Mouse (Mus musculus): ENCODE data around the gene Mboat2. TPM values are rescaled to one million over a fixed set of nuclear protein-coding genes. Genes with fewer than 3 reads are reported as not detected.

Gene Mboat2
- polyA plus RNA-seq, 1 experiment from 2014 or later, result 34.4 TPM

DNA sequence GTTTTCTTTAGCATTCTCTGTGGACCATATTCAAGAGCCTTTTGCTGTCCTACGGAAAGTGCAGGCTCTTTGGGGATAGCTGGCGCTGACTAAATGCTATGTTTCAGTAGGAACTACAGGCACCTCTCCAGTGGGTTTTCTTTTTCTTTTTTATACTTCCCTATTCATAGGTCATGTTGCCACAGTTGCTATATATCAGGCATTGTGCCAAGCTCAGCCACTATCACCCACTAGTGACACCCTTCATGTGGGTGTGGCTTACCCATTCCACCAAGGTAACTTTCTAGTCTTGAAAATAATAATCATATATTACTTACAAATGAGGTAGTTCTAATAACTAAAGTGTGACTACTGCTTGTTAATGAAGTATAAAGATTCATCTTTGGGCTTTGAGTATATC lies 59.5 kb downstream of the Mboat2 start:
- 88% methylated on average over 2 of the region's 2 CpGs for WGBS
- H3K4me3 ChIP-seq (ENCODE audit: control insufficient read depth in 1 of 2, insufficient read depth in 1 of 2, low read depth in 1 of 2, low read length in 2 of 2), result no peak overlapping the region
- 0 out of 4 replicates have a peak overlapping the region, but pooled peaks of 1 of the 2 experiments have one; percentile 19 for H3K27ac ChIP-seq (replicated peaks in 1 of 2; ENCODE audit: control insufficient read depth in 1 of 2, insufficient read depth in 1 of 2, low read depth in 2 of 2, low read length in 2 of 2)
- H3K27me3 ChIP-seq (ENCODE audit: control insufficient read depth, insufficient read depth, low read length), result no peaks in the 10 kb centered on the region
- no peak overlapping the region for H3K4me2 ChIP-seq (ENCODE audit: low read length)
- no peak overlapping the region for H3K9ac ChIP-seq (ENCODE audit: low read length)
- no peak for ATAC-seq (ENCODE audit: insufficient number of reproducible peaks, insufficient read depth, low FRiP score, low read depth)
- H3K9me3 ChIP-seq (ENCODE audit: control insufficient read depth, low read length), result no peaks in the 10 kb centered on the region
- peaks cover 16 to 37% of the 10 kb centered on the region in 2 experiments for H3K4me1 ChIP-seq (ENCODE audit: control insufficient read depth in 2 of 2, insufficient read depth in 2 of 2, low read length in 2 of 2)
- H3K36me3 ChIP-seq (ENCODE audit: control insufficient read depth, insufficient read depth, low read length), result peaks cover 11% of the 10 kb centered on the region; the same call in 1 of the 2 replicates

DNA sequence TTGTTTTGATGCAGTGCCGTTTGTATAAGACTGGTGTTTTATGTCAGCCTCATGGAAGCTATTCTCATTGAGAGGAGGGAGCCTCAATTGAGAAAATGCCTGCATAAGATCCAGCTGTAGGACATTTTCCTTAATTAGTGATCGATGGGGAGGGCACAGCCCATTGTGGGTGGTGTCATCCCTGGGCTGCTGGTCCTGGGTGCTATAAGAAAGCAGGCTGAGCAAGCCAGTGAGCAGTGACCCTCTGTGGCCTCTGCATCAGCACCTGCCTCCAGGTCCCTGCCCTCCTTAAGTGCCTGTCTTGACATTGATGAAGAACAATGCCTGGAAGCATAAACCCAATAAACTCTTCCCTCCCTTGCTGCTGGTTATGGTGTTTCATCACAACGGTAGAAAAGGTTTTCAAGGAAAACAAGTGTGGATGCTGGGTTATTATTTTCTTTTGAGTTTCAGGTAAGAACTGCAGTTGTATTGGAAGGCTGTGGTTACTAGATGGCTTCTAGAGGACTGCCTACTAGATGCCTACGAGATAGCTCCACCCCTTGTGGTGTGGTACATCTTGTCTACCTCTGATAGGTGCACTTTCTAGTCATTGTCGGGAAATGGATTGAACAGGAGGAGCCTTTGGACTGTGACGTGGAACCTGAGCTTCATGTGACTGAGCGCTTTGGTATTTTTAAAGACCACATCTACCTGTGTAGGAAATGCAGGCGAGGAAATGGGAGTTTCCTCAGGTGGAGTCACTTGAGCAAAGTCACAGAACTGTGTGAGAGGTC lies 60.2 kb downstream of the Mboat2 start:
- H3K4me2 ChIP-seq (ENCODE audit: low read length), result no peak overlapping the region
- no peaks in the 10 kb centered on the region for H3K27me3 ChIP-seq (ENCODE audit: control insufficient read depth, insufficient read depth, low read length)
- H3K9ac ChIP-seq (ENCODE audit: low read length), result no peak overlapping the region
- ATAC-seq (ENCODE audit: insufficient number of reproducible peaks, insufficient read depth, low FRiP score, low read depth), result no peak
- peaks cover 21 to 44% of the 10 kb centered on the region in 2 experiments for H3K4me1 ChIP-seq (ENCODE audit: control insufficient read depth in 2 of 2, insufficient read depth in 2 of 2, low read length in 2 of 2)
- no peak overlapping the region for H3K27ac ChIP-seq (replicated peaks in 1 of 2; ENCODE audit: control insufficient read depth in 1 of 2, insufficient read depth in 1 of 2, low read depth in 2 of 2, low read length in 2 of 2)
- no peaks in the 10 kb centered on the region for H3K9me3 ChIP-seq (ENCODE audit: control insufficient read depth, low read length)
- WGBS, result 89% methylated on average over 8 of the region's 8 CpGs
- H3K4me3 ChIP-seq (ENCODE audit: control insufficient read depth in 1 of 2, insufficient read depth in 1 of 2, low read depth in 1 of 2, low read length in 2 of 2), result no peak overlapping the region
- H3K36me3 ChIP-seq (ENCODE audit: control insufficient read depth, insufficient read depth, low read length), result peaks cover 9% of the 10 kb centered on the region; the same call in 1 of the 2 replicates

DNA sequence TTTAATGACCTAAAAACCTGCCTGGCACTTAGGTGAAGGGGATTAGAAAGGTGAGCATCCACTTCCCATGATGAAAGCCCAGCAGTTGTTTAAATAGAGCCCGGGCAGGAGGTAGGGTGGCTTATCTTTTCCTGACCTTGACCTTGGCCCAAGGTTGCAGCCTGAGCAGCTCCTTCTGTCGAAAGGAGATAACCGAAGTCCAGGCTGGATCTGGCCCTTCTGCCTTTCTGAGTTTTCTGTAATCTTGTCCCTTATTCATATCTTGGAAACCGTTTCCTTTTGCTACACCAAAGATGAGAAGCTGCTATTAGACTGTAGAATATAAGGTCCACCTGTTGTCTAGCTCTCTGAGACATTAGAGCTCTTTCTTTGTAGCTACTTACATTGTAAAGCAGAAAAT lies 61.9 kb downstream of the Mboat2 start:
- no peak overlapping the region for H3K4me3 ChIP-seq (ENCODE audit: control insufficient read depth in 1 of 2, insufficient read depth in 1 of 2, low read depth in 1 of 2, low read length in 2 of 2)
- H3K9me3 ChIP-seq (ENCODE audit: control insufficient read depth, low read length), result no peaks in the 10 kb centered on the region
- WGBS, result 13% methylated on average over 4 of the region's 4 CpGs
- peaks cover 21 to 45% of the 10 kb centered on the region in 2 experiments for H3K4me1 ChIP-seq (ENCODE audit: control insufficient read depth in 2 of 2, insufficient read depth in 2 of 2, low read length in 2 of 2)
- H3K36me3 ChIP-seq (ENCODE audit: control insufficient read depth, insufficient read depth, low read length), result peaks cover 18% of the 10 kb centered on the region; the same call in 1 of the 2 replicates
- no peak overlapping the region for H3K4me2 ChIP-seq (ENCODE audit: low read length)
- no peak overlapping the region for H3K27ac ChIP-seq (replicated peaks in 1 of 2; ENCODE audit: control insufficient read depth in 1 of 2, insufficient read depth in 1 of 2, low read depth in 2 of 2, low read length in 2 of 2)
- H3K9ac ChIP-seq (ENCODE audit: low read length), result no peak overlapping the region
- no peak for ATAC-seq (ENCODE audit: insufficient number of reproducible peaks, insufficient read depth, low FRiP score, low read depth)
- no peaks in the 10 kb centered on the region for H3K27me3 ChIP-seq (ENCODE audit: control insufficient read depth, insufficient read depth, low read length)

DNA sequence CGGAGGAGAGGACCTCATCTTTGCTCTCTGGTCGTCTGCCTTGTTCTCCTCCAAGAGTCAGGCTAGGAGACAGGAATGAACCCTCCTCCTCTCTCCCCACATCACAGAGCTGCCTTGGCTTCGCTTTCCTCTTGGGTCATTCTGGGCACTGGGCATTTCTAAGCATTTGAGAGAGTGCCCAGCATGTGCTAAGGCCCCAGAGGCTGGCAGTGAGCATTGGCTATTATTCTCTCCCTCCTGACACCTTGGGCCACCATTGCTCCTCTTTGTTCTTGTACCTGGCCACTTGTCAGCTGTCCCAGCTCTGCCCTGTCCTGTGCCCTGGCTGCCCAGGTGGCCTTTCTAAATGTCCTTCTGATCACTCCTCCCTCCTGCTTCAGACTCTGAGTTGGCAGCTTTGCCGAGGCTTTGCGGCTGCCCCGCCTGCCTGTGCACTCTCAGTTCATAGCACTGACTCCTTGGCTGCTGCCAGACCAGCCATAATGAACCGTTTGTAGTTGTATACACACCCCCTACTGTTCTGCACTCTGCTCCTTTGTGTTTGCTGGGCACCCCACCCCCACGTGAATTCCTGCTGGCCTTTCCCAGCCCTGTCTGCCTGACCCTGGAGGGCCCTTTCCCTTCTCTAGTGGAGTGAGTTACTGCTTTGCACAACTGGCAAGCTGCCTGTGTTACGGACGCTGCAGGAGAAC lies 63.2 kb downstream of the Mboat2 start:
- H3K27me3 ChIP-seq (ENCODE audit: control insufficient read depth, insufficient read depth, low read length), result no peaks in the 10 kb centered on the region
- ATAC-seq (ENCODE audit: insufficient number of reproducible peaks, insufficient read depth, low FRiP score, low read depth), result peak; percentile 78
- 31% methylated on average over 10 of the region's 10 CpGs for WGBS
- peaks cover 21% of the 10 kb centered on the region; the same call in 1 of the 2 replicates for H3K36me3 ChIP-seq (ENCODE audit: control insufficient read depth, insufficient read depth, low read length)
- peak overlapping the region; percentile 5; the same call in 1 of the 2 replicates for H3K9ac ChIP-seq (ENCODE audit: low read length)
- H3K4me2 ChIP-seq (ENCODE audit: low read length), result no peak overlapping the region
- H3K9me3 ChIP-seq (ENCODE audit: control insufficient read depth, low read length), result no peaks in the 10 kb centered on the region
- H3K27ac ChIP-seq (replicated peaks in 1 of 2; ENCODE audit: control insufficient read depth in 1 of 2, insufficient read depth in 1 of 2, low read depth in 2 of 2, low read length in 2 of 2), result peak overlapping the region; percentile 63 to 68
- peaks cover 21 to 45% of the 10 kb centered on the region in 2 experiments for H3K4me1 ChIP-seq (ENCODE audit: control insufficient read depth in 2 of 2, insufficient read depth in 2 of 2, low read length in 2 of 2)
- H3K4me3 ChIP-seq (ENCODE audit: control insufficient read depth in 1 of 2, insufficient read depth in 1 of 2, low read depth in 1 of 2, low read length in 2 of 2), result no peak overlapping the region

DNA sequence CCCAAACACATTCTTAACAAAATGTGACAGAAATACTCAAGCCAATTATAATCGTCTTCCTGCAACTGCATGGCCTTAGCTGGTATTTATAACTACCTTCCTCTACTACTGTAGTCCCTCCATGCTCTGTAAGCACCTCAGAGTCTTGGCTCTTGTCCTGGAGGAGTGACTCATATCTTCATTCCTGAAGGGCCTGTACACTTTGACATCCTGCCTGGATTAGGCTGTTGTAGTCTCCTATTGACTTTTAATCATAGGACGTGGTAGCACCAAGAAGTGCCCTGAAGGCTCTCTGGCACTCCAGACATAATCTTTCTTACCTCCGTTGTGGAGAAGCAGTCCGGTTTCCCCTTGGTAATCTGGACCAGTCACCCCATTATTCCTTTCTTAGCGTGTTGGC lies 64.7 kb downstream of the Mboat2 start:
- no peak overlapping the region for H3K4me3 ChIP-seq (ENCODE audit: control insufficient read depth in 1 of 2, insufficient read depth in 1 of 2, low read depth in 1 of 2, low read length in 2 of 2)
- H3K27me3 ChIP-seq (ENCODE audit: control insufficient read depth, insufficient read depth, low read length), result no peaks in the 10 kb centered on the region
- 0 out of 4 replicates have a peak overlapping the region, but pooled peaks of 1 of the 2 experiments have one; percentile 25 for H3K27ac ChIP-seq (replicated peaks in 1 of 2; ENCODE audit: control insufficient read depth in 1 of 2, insufficient read depth in 1 of 2, low read depth in 2 of 2, low read length in 2 of 2)
- 39% methylated on average over 5 of the region's 5 CpGs for WGBS
- H3K4me1 ChIP-seq (ENCODE audit: control insufficient read depth in 2 of 2, insufficient read depth in 2 of 2, low read length in 2 of 2), result peaks cover 20 to 32% of the 10 kb centered on the region in 2 experiments
- no peak overlapping the region for H3K4me2 ChIP-seq (ENCODE audit: low read length)
- peaks cover 27% of the 10 kb centered on the region; the same call in 1 of the 2 replicates for H3K36me3 ChIP-seq (ENCODE audit: control insufficient read depth, insufficient read depth, low read length)
- no peak; the same call in 1 of the 2 replicates for ATAC-seq (ENCODE audit: insufficient number of reproducible peaks, insufficient read depth, low FRiP score, low read depth)
- no peaks in the 10 kb centered on the region for H3K9me3 ChIP-seq (ENCODE audit: control insufficient read depth, low read length)
- no peak overlapping the region for H3K9ac ChIP-seq (ENCODE audit: low read length)

DNA sequence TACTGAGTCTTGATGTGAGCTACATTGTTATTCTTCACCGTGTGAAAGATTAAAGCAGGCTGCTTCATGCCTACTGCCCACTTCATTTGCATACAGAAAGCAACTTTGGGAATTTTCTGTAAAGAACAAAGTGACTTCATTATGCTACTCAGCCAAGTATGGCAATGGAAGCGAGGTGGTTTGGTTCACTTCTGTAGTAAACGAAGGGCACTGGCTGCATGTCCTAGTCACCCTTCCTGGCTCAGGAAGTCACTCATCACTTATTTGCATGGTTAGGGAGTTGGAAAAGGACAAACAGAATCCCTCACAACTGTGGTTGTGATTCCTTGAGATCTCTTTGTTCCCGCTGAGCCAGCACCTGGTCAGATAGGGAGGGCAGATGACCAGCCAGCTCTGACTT lies 66.7 kb downstream of the Mboat2 start:
- H3K9me3 ChIP-seq (ENCODE audit: control insufficient read depth, low read length), result no peaks in the 10 kb centered on the region
- H3K27ac ChIP-seq (replicated peaks in 1 of 2; ENCODE audit: control insufficient read depth in 1 of 2, insufficient read depth in 1 of 2, low read depth in 2 of 2, low read length in 2 of 2), result no peak overlapping the region
- no peak for ATAC-seq (ENCODE audit: insufficient number of reproducible peaks, insufficient read depth, low FRiP score, low read depth)
- H3K36me3 ChIP-seq (ENCODE audit: control insufficient read depth, insufficient read depth, low read length), result peaks cover 29% of the 10 kb centered on the region
- H3K4me2 ChIP-seq (ENCODE audit: low read length), result no peak overlapping the region
- WGBS, result 82% methylated on average over 4 of the region's 4 CpGs
- H3K4me1 ChIP-seq (ENCODE audit: control insufficient read depth in 2 of 2, insufficient read depth in 2 of 2, low read length in 2 of 2), result peaks cover 20 to 28% of the 10 kb centered on the region in 2 experiments
- no peaks in the 10 kb centered on the region for H3K27me3 ChIP-seq (ENCODE audit: control insufficient read depth, insufficient read depth, low read length)
- no peak overlapping the region for H3K9ac ChIP-seq (ENCODE audit: low read length)
- no peak overlapping the region for H3K4me3 ChIP-seq (ENCODE audit: control insufficient read depth in 1 of 2, insufficient read depth in 1 of 2, low read depth in 1 of 2, low read length in 2 of 2)

DNA sequence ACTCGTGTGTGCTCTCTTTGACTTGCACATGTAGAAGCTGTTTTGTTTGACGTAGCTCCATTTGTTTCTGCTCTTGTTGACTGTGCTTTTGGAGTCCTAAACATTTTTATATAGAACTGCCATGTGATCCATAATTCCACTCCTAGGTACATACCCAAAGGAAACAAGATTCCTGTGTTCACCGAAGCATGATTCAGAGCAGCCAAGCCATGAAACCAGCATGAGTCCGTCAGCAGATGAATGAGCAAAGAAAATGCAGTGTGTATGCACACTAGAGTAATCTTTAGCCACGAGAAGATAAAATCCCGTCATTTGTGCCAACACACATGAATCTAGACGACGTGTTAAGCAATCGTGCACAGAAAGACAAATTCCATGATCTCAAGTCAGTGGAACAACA lies 67.5 kb downstream of the Mboat2 start:
- no peak overlapping the region for H3K9ac ChIP-seq (ENCODE audit: low read length)
- H3K27ac ChIP-seq (replicated peaks in 1 of 2; ENCODE audit: control insufficient read depth in 1 of 2, insufficient read depth in 1 of 2, low read depth in 2 of 2, low read length in 2 of 2), result no peak overlapping the region
- H3K4me3 ChIP-seq (ENCODE audit: control insufficient read depth in 1 of 2, insufficient read depth in 1 of 2, low read depth in 1 of 2, low read length in 2 of 2), result no peak overlapping the region
- peaks cover 38% of the 10 kb centered on the region for H3K36me3 ChIP-seq (ENCODE audit: control insufficient read depth, insufficient read depth, low read length)
- WGBS, result 59% methylated on average over 9 of the region's 9 CpGs
- no peaks in the 10 kb centered on the region for H3K27me3 ChIP-seq (ENCODE audit: control insufficient read depth, insufficient read depth, low read length)
- no peak for ATAC-seq (ENCODE audit: insufficient number of reproducible peaks, insufficient read depth, low FRiP score, low read depth)
- no peaks in the 10 kb centered on the region for H3K9me3 ChIP-seq (ENCODE audit: control insufficient read depth, low read length)
- H3K4me2 ChIP-seq (ENCODE audit: low read length), result no peak overlapping the region
- peaks cover 17 to 23% of the 10 kb centered on the region in 2 experiments for H3K4me1 ChIP-seq (ENCODE audit: control insufficient read depth in 2 of 2, insufficient read depth in 2 of 2, low read length in 2 of 2)

All from heart, embryonic 14.5 days (tissue).